Mouse (Mus musculus): ENCODE data around the gene Klf6.

DNA sequence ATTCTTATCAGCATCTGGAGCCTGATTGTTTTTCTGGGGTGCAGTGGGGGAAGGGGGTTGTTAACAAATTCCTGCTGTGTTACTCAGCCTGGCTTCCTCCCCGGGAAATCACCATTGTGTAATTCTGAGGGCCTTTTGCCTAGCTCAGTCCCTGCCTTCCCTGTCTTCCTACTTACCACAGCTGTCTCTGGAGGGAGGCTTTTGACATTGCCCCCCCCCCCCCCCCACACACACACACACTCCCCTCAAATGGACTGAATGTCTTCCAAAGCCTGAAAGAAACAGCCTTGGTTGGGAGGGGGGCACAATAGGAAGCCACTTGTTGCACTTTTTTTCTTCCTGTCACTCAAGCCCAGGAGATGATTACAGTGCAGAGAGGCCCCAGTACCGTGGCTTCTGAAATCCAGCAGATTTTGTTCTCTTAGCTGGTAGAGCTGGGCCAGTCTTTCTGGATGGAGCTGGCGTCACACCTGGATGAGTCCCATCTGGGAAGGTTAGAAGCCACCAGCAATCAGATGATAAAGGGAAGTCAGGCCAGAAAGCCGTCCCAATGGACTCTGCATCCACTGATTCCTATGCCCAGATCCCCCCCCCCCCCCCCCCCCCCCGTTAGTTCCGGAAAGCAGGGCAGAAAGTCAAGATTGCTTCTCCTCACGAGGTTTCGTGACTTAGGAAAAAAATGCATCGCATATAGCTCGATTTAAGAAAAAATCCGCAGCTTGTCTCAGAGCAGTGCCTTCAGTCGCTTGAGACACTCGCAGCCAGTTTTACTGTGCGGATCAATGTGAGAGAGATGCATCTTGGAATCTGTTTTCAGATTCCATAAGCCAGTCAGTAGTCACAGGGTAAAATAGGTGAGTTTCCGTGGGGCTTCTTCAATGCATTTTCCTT lies 9.3 kb downstream of the Klf6 start:
- no peak for TF ChIP-seq E2F4 (IDR thresholded peaks at IDR 0.05; ENCODE audit: insufficient read depth)
- no peak for TF ChIP-seq TCF3 (IDR thresholded peaks at IDR 0.05; ENCODE audit: insufficient read length, low read depth)
